Mouse (Mus musculus): ENCODE data around the gene Dtx2.

DNA sequence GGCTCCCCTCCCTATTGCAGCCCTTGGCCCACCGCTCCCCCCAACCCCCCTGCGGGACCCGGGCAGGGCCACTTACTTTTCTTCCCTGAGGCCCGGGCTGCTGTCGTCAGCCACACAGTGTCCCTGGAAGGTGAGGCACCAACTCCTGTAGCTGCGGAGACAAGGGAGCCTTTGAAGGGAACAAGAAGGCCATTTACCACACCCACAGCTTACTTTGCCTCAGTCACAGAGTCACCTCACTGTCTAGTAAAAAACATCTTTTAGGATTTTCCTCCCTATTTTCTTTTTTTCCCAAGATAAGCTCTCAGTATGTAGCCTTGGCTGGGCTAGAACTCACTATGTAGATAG, 31.3 kb upstream of the Dtx2 start:
- no peak for TF ChIP-seq MAX (IDR thresholded peaks at IDR 0.05)
- no peak for TF ChIP-seq MYOD1 (IDR thresholded peaks at IDR 0.05; ENCODE audit: control insufficient read depth, insufficient read length, low read depth)
- TF ChIP-seq CTCF (IDR thresholded peaks at IDR 0.05; ENCODE audit: control insufficient read depth, insufficient read depth, insufficient read length): no peak
- no peak for TF ChIP-seq USF1 (IDR thresholded peaks at IDR 0.05; ENCODE audit: low read depth)
- no peak for TF ChIP-seq MYOG (IDR thresholded peaks at IDR 0.05; ENCODE audit: control insufficient read depth, extremely low read depth, insufficient read length)
- TF ChIP-seq CEBPB (IDR thresholded peaks at IDR 0.05; ENCODE audit: low read depth): no peak
- no peak for TF ChIP-seq FOSL1 (IDR thresholded peaks at IDR 0.05; ENCODE audit: insufficient read depth, low read length, poor library complexity, severe bottlenecking)
